Mouse (Mus musculus) midbrain, postnatal 0 days (tissue): ENCODE data around the gene Ccdc73. TPM values are rescaled to one million over a fixed set of nuclear protein-coding genes. Genes with fewer than 3 reads are reported as not detected.

Experiments used
- ATAC-seq: fragments of 200-750 bp; cut with Nextera tagmentation; 2 replicates; pipeline ENCODE4 v1.8.0; 2017; ENCODE audit warnings: moderate number of reproducible peaks, mild to moderate bottlenecking, moderate TSS enrichment, moderate library complexity; ENCODE audit not compliant: low FRiP score
- DNase-seq: peaks from one replicate; pipeline ENCODE4 v3.0.0-alpha.2; 2015; ENCODE audit warnings: low spot score
- H3K27ac ChIP-seq: fragments of 300-500 bp; sonication (generic); 2 replicates; pipeline ENCODE4 v1.5.1; 2014; ENCODE audit warnings: low read depth, mild to moderate bottlenecking, low read length, mixed read lengths
- H3K27me3 ChIP-seq: fragments of 300-500 bp; sonication (generic); 2 replicates; pipeline ENCODE4 v1.6.1; 2014; ENCODE audit warnings: low read length, control low read depth, mixed read lengths; ENCODE audit not compliant: insufficient read depth
- H3K36me3 ChIP-seq: fragments of 300-500 bp; sonication (generic); 2 replicates; pipeline ENCODE4 v1.6.1; 2014; ENCODE audit warnings: low read length, control low read depth, mixed read lengths; ENCODE audit not compliant: insufficient read depth
- H3K4me1 ChIP-seq: fragments of 300-500 bp; sonication (generic); 2 replicates; pipeline ENCODE4 v1.6.1; 2014; ENCODE audit warnings: mild to moderate bottlenecking, control low read depth, antibody characterized with exemption, low read length, mixed read lengths; ENCODE audit not compliant: insufficient read depth
- H3K4me2 ChIP-seq: fragments of 300-500 bp; sonication (generic); 2 replicates; pipeline ENCODE4 v1.6.1; 2014; ENCODE audit warnings: low read depth, mild to moderate bottlenecking, low read length, mixed read lengths; ENCODE audit not compliant: poor library complexity, severe bottlenecking
- H3K4me3 ChIP-seq: fragments of 300-500 bp; sonication (generic); 2 replicates; pipeline ENCODE4 v1.5.1; 2014; ENCODE audit warnings: low read depth, mild to moderate bottlenecking, low read length, moderate library complexity
- H3K9ac ChIP-seq: fragments of 300-500 bp; sonication (generic); replicated peaks from 2 replicates; pipeline ENCODE4 v1.6.1; 2014; ENCODE audit warnings: mild to moderate bottlenecking, low read length, moderate library complexity, mixed read lengths; ENCODE audit not compliant: poor library complexity, severe bottlenecking
- H3K9me3 ChIP-seq: fragments of 300-500 bp; sonication (generic); 2 replicates; pipeline ENCODE4 v1.6.1; 2016; ENCODE audit warnings: low read length, control low read depth
- CTCF ChIP-seq: IDR thresholded peaks from 2 replicates; pipeline ENCODE4 v1.5.1; 2016; ENCODE audit warnings: antibody characterized with exemption, mild to moderate bottlenecking
- WGBS: fragments of 180-500 bp; shearing (Covaris S2); extraction: QIAGEN DNeasy Blood & Tissue Kit; methylation state at CpG from one replicate; pipeline ENCODE4 v1.1.7; 2014; 5-methylcytosine and 5-hydroxymethylcytosine counted together
- polyA plus RNA-seq: library from polyadenylated mRNA; unstranded; fragments of >200 nt; fragmentation: Nextera tagmentation; extraction: Ambion mirVana; gene quantifications from 2 replicates; pipeline ENCODE4 v1.2.1, GENCODE M21; 2015
- total RNA-seq: library from RNA; depleted of rRNA; stranded (reverse); fragments of >200 nt; gene quantifications from 2 replicates; pipeline ENCODE4 v1.2.3, GENCODE M21; 2014

The Ccdc73 gene
- total and polyA plus RNA-seq, 2 experiments from 2014 or later = 0.71 to 4.5 TPM

- no peak for DNase-seq
- Histone ChIP-seq H3K9me3 (no peaks in the 10 kb centered on the region), H3K27ac (no peak overlapping the region), H3K36me3 (no peaks in the 10 kb centered on the region), H3K4me3 (no peak overlapping the region), H3K4me1 (no peaks in the 10 kb centered on the region), H3K27me3 (no peaks in the 10 kb centered on the region), H3K9ac (no peak overlapping the region), H3K4me2 (no peak overlapping the region)
- WGBS = 85% methylated on average over 22 of the region's 22 CpGs
- ATAC-seq = no peak
- no peak for TF ChIP-seq CTCF
These were observed 159.5 kb downstream of the Ccdc73 start for GRCm38 (mm10) chr2:105026950-105027695.

GRCm38 (mm10) chr2:105028806-105029205 is 161.2 kb downstream of the Ccdc73 start:
- no peaks in the 10 kb centered on the region for H3K36me3 ChIP-seq
- no peak overlapping the region for H3K27ac ChIP-seq
- DNase-seq (peak; percentile 23), ATAC-seq (no peak)
- H3K9me3 ChIP-seq = no peaks in the 10 kb centered on the region
- H3K4me3 ChIP-seq = no peak overlapping the region
- no peak overlapping the region for H3K4me2 ChIP-seq
- no peak for TF ChIP-seq CTCF
- WGBS = 84% methylated on average over 5 of the region's 5 CpGs
- H3K27me3 ChIP-seq = no peaks in the 10 kb centered on the region
- H3K4me1 ChIP-seq = no peaks in the 10 kb centered on the region
- H3K9ac ChIP-seq = no peak overlapping the region

- DNase-seq = no peak
- 95% methylated on average over 5 of the region's 5 CpGs for WGBS
These were observed 162.9 kb downstream of the Ccdc73 start for GRCm38 (mm10) chr2:105030505-105030904.

GRCm38 (mm10) chr2:105034084-105034483 is 166.5 kb downstream of the Ccdc73 start:
- no peak for DNase-seq
- H3K4me3 ChIP-seq = no peak overlapping the region
- no peaks in the 10 kb centered on the region for H3K4me1 ChIP-seq
- ATAC-seq = no peak
- H3K36me3 ChIP-seq = no peaks in the 10 kb centered on the region
- WGBS = 40% methylated on average over 3 of the region's 3 CpGs
- no peak overlapping the region for H3K4me2 ChIP-seq
- no peak overlapping the region for H3K9ac ChIP-seq
- TF ChIP-seq CTCF = no peak
- no peaks in the 10 kb centered on the region for H3K9me3 ChIP-seq
- H3K27ac ChIP-seq = no peak overlapping the region
- no peaks in the 10 kb centered on the region for H3K27me3 ChIP-seq

More at GRCm38 (mm10) chr2:105030505-105030904, 162.9 kb downstream of the Ccdc73 start:
- H3K9me3 ChIP-seq = no peaks in the 10 kb centered on the region
- no peak for TF ChIP-seq CTCF
- no peak for ATAC-seq
- no peaks in the 10 kb centered on the region for H3K4me1 ChIP-seq
- H3K27me3 ChIP-seq = no peaks in the 10 kb centered on the region
- no peak overlapping the region for H3K9ac ChIP-seq
- no peak overlapping the region for H3K4me3 ChIP-seq
- H3K4me2 ChIP-seq = no peak overlapping the region
- H3K36me3 ChIP-seq = no peaks in the 10 kb centered on the region
- no peak overlapping the region for H3K27ac ChIP-seq

- TF ChIP-seq CTCF = no peak
- DNase-seq = peak; percentile 25
- Histone ChIP-seq H3K4me2 (no peak overlapping the region), H3K9ac (no peak overlapping the region), H3K36me3 (no peaks in the 10 kb centered on the region), H3K4me3 (no peak overlapping the region), H3K4me1 (no peaks in the 10 kb centered on the region), H3K27me3 (no peaks in the 10 kb centered on the region), H3K27ac (no peak overlapping the region), H3K9me3 (no peaks in the 10 kb centered on the region)
- ATAC-seq = no peak
- 68% methylated on average over 11 of the region's 11 CpGs for WGBS
These were observed 168.4 kb downstream of the Ccdc73 start for GRCm38 (mm10) chr2:105035985-105036384.

- no peaks in the 10 kb centered on the region for H3K9me3 ChIP-seq
- 78% methylated on average over 11 of the region's 11 CpGs for WGBS
- H3K4me2 ChIP-seq = no peak overlapping the region
- ATAC-seq = no peak
- H3K4me3 ChIP-seq = no peak overlapping the region
- no peak for TF ChIP-seq CTCF
- H3K27me3 ChIP-seq = no peaks in the 10 kb centered on the region
- DNase-seq = no peak
- H3K27ac ChIP-seq = no peak overlapping the region
- no peaks in the 10 kb centered on the region for H3K4me1 ChIP-seq
- no peak overlapping the region for H3K9ac ChIP-seq
- H3K36me3 ChIP-seq = no peaks in the 10 kb centered on the region
These were observed 168.9 kb downstream of the Ccdc73 start for GRCm38 (mm10) chr2:105036401-105037070.
